Comparison of ENCODE assay signal across 10 mouse cellular contexts in the genomic region with DNA sequence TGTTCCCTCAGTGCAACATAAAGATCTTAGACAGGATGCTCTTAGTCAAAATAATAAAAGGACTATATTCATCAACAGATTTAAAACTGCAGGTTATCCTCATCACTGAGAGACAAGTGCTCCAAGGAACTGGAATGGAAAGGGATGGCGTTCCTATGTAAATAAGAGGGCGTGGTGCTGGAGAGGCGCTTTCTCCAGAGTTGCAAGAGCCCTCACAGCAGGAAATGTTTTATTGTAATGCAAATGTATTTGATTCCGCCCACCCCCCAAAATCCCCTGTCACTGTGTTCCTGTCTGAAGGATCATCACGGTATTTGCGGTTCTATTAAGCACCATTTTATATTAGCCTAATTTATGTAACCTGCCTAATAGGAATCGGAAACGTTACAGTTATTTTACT.
A peak's percentile ranks its signal among the peaks of the same experiment; 100 is the strongest.
DNase-seq lines count a peak whose midpoint lies in the region; ATAC-seq and TF ChIP-seq lines count a peak whose summit lies in the region.
"Had no signal": no experiment of that assay in that cellular context is flagged by ENCODE, and none has a peak within 500 bp of the region (broad histone marks: within the 10 kb centered on the region; RNA-seq: fewer than 3 reads in every experiment).

No protein-coding gene starts in this region.

- peak; percentile 40 for ATAC-seq in forebrain, embryonic 16.5 days
- ATAC-seq in neural tube, embryonic 12.5 days (ENCODE audit: low FRiP score, low read depth): peak; percentile 65
- ATAC-seq: Patski had no signal

- H3K9me3 ChIP-seq in forebrain, embryonic 16.5 days (ENCODE audit: control insufficient read depth, low read length): no peaks in the 10 kb centered on the region
- H3K9me3 ChIP-seq in neural tube, embryonic 12.5 days: no peaks in the 10 kb centered on the region
- H3K9me3 ChIP-seq: liver, embryonic 15.5 days; stomach, embryonic 15.5 days had no signal

- no peak for DNase-seq in layer of hippocampus, adult 2 months (ENCODE audit: low spot score in 2 of 2)
- no peak for DNase-seq in layer of hippocampus, postnatal 10 days (ENCODE audit: low spot score in 2 of 2)
- peak; percentile 65 for DNase-seq in embryo, embryonic 10.5 days (ENCODE audit: low spot score)
- DNase-seq in urinary bladder, postnatal 10 days (ENCODE audit: low spot score): no peak
- DNase-seq in gastrocnemius, adult 18-20 months (ENCODE audit: low spot score): no peak

- no peak overlapping the region for H3K9ac ChIP-seq in forebrain, embryonic 16.5 days (replicated peaks; ENCODE audit: low read depth, low read length)
- H3K9ac ChIP-seq in neural tube, embryonic 12.5 days: no peak overlapping the region
- H3K9ac ChIP-seq: liver, embryonic 15.5 days; stomach, embryonic 15.5 days had no signal

- H3K4me2 ChIP-seq in forebrain, embryonic 16.5 days (ENCODE audit: low read length): peak overlapping the region; percentile 32
- peak overlapping the region; percentile 49 for H3K4me2 ChIP-seq in neural tube, embryonic 12.5 days (replicated peaks)
- H3K4me2 ChIP-seq: liver, embryonic 15.5 days; stomach, embryonic 15.5 days had no signal

- peaks cover 20% of the 10 kb centered on the region for H3K4me1 ChIP-seq in forebrain, embryonic 16.5 days (replicated peaks; ENCODE audit: control insufficient read depth, insufficient read depth, low read length)
- peaks cover 5% of the 10 kb centered on the region; the same call in 1 of the 2 replicates for H3K4me1 ChIP-seq in neural tube, embryonic 12.5 days
- H3K4me1 ChIP-seq: liver, embryonic 15.5 days; stomach, embryonic 15.5 days had no signal

- H3K27ac ChIP-seq in layer of hippocampus, adult 2 months: peak overlapping the region; percentile 84
- H3K27ac ChIP-seq in forebrain, embryonic 16.5 days (ENCODE audit: low read length): no peak overlapping the region
- no peak overlapping the region for H3K27ac ChIP-seq in neural tube, embryonic 12.5 days
- H3K27ac ChIP-seq: liver, embryonic 15.5 days; stomach, embryonic 15.5 days had no signal

- no peaks in the 10 kb centered on the region for H3K27me3 ChIP-seq in forebrain, embryonic 16.5 days (replicated peaks; ENCODE audit: control insufficient read depth, insufficient read depth, low read length)
- H3K27me3 ChIP-seq in neural tube, embryonic 12.5 days (replicated peaks): no peaks in the 10 kb centered on the region
- H3K27me3 ChIP-seq: liver, embryonic 15.5 days; stomach, embryonic 15.5 days had no signal

- 1% methylated on average over 8 of the region's 8 CpGs for WGBS in forebrain, embryonic 16.5 days
- WGBS in neural tube, embryonic 12.5 days: 2% methylated on average over 8 of the region's 8 CpGs

- no peaks in the 10 kb centered on the region for H3K36me3 ChIP-seq in forebrain, embryonic 16.5 days (ENCODE audit: control insufficient read depth, insufficient read depth)
- no peaks in the 10 kb centered on the region for H3K36me3 ChIP-seq in neural tube, embryonic 12.5 days
- H3K36me3 ChIP-seq: liver, embryonic 15.5 days; stomach, embryonic 15.5 days had no signal

- H3K4me3 ChIP-seq in layer of hippocampus, adult 2 months: peak overlapping the region; percentile 30
- 0 out of 2 replicates have a peak overlapping the region, but pooled peaks have one; percentile 8 for H3K4me3 ChIP-seq in forebrain, embryonic 16.5 days (replicated peaks; ENCODE audit: low read length)
- H3K4me3 ChIP-seq in neural tube, embryonic 12.5 days: no peak overlapping the region
- H3K4me3 ChIP-seq: liver, embryonic 15.5 days; stomach, embryonic 15.5 days had no signal

- no peak for TF ChIP-seq CTCF in layer of hippocampus, adult 2 months (conservative IDR thresholded peaks at IDR 0.05)
